8 mouse cellular contexts compared by ENCODE assay signal in the genomic region with DNA sequence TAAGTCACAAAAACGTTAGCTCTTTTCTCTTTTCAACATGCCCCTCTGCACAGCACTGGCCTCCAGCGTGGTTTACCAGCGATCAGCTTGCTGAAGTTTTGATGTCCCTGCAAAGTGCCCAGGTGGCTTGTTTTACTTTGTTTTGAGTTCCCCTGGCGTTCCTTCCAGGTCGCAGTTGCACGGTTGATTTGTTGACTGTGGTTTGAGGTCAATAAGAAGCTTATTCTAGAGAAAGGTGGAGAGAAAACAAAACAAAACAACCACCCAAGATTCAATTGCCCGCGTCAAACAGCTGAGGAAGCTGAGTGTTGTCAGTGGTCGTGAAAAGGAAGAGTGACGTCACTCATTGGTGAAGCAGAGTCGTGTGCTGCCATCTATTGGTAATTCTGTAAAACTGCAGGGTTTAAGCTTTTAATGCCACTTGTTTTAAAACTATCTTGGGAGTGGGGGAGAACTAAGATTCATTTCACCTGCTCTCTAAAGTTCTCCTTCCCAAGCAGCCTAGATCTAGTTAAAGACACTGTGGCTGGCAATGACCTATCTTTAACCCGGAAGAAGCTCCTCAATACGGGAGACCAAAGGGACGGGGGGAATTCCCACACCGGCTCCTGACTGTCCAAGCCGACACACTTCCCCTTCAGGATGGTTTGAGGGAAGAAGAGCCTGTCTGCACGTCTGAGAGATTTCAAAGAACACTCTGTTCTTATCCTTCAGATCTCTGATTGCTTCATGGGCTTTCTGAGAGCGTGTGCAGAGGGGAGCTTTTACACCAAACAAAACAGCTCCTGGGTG.
DNase-seq lines count a peak whose midpoint lies in the region; ATAC-seq lines count a peak whose summit lies in the region.

No protein-coding gene starts in this region.

- peak overlapping the region; percentile 43 for H3K9ac ChIP-seq in intestine, embryonic 16.5 days (ENCODE audit: low read depth, low read length)
- 0 out of 2 replicates have a peak overlapping the region, but pooled peaks have one; percentile 23 for H3K9ac ChIP-seq in limb, embryonic 11.5 days (ENCODE audit: low read length)
- H3K9ac ChIP-seq in midbrain, embryonic 11.5 days (ENCODE audit: low read length), result peak overlapping the region; percentile 56
- H3K9ac ChIP-seq in stomach, embryonic 14.5 days (replicated peaks; ENCODE audit: low read depth, low read length), result no peak overlapping the region

- no peak overlapping the region for H3K27ac ChIP-seq in intestine, embryonic 16.5 days (ENCODE audit: low read length)
- no peak overlapping the region for H3K27ac ChIP-seq in limb, embryonic 11.5 days (replicated peaks; ENCODE audit: low read depth, low read length)
- no peak overlapping the region for H3K27ac ChIP-seq in midbrain, embryonic 11.5 days (ENCODE audit: low read depth, low read length)
- no peak overlapping the region for H3K27ac ChIP-seq in stomach, embryonic 14.5 days (ENCODE audit: low read length)

- H3K4me2 ChIP-seq in intestine, embryonic 16.5 days (ENCODE audit: low read depth, low read length), result peak overlapping the region; percentile 50
- H3K4me2 ChIP-seq in limb, embryonic 11.5 days (ENCODE audit: low read depth, severe bottlenecking), result peak overlapping the region; percentile 39
- H3K4me2 ChIP-seq in midbrain, embryonic 11.5 days, result peak overlapping the region; percentile 49
- H3K4me2 ChIP-seq in stomach, embryonic 14.5 days (replicated peaks; ENCODE audit: low read depth, low read length), result peak overlapping the region; percentile 54

- H3K4me3 ChIP-seq in intestine, embryonic 16.5 days (ENCODE audit: low read length), result peak overlapping the region; percentile 36
- H3K4me3 ChIP-seq in limb, embryonic 11.5 days (ENCODE audit: low read depth, low read length), result peak overlapping the region; percentile 19; the same call in 1 of the 2 replicates
- peak overlapping the region; percentile 14; the same call in 1 of the 2 replicates for H3K4me3 ChIP-seq in midbrain, embryonic 11.5 days (ENCODE audit: low read depth, low read length)
- peak overlapping the region; percentile 30 for H3K4me3 ChIP-seq in stomach, embryonic 14.5 days (ENCODE audit: low read depth, low read length)

- peak; percentile 38 for ATAC-seq in intestine, embryonic 16.5 days
- ATAC-seq in limb, embryonic 11.5 days (ENCODE audit: insufficient number of reproducible peaks, low FRiP score, low TSS enrichment, low read depth), result peak; percentile 13; the same call in 1 of the 2 replicates
- ATAC-seq in midbrain, embryonic 11.5 days (ENCODE audit: low FRiP score), result peak; percentile 74; the same call in 1 of the 2 replicates
- ATAC-seq in stomach, embryonic 14.5 days (ENCODE audit: insufficient number of reproducible peaks, insufficient read depth, low FRiP score, low read depth), result 0 out of 2 replicates have a peak, but pooled peaks have one; percentile 23

- DNase-seq in urinary bladder, postnatal 36 days (ENCODE audit: low spot score in 2 of 2), result peak; percentile 20 to 36
- no peak for DNase-seq in urinary bladder, postnatal 10 days (ENCODE audit: low spot score)
- peak; percentile 3 for DNase-seq in cerebellum, adult 9-11 months
- DNase-seq in frontal cortex, postnatal 36 days (ENCODE audit: low spot score in 2 of 2), result peak; percentile 28 to 38
- DNase-seq in limb, embryonic 11.5 days (ENCODE audit: low spot score), result peak; percentile 63
- peak; percentile 91 for DNase-seq in midbrain, embryonic 11.5 days (ENCODE audit: low spot score, missing footprints)

- peaks cover 10% of the 10 kb centered on the region for H3K4me1 ChIP-seq in intestine, embryonic 16.5 days (ENCODE audit: control insufficient read depth, insufficient read depth, low read length)
- peaks cover 2% of the 10 kb centered on the region; the same call in 1 of the 2 replicates for H3K4me1 ChIP-seq in limb, embryonic 11.5 days (ENCODE audit: control insufficient read depth, insufficient read depth, low read length)
- peaks cover 6% of the 10 kb centered on the region; the same call in 1 of the 2 replicates for H3K4me1 ChIP-seq in midbrain, embryonic 11.5 days (ENCODE audit: control insufficient read depth, insufficient read depth, low read length)
- H3K4me1 ChIP-seq in stomach, embryonic 14.5 days (ENCODE audit: control insufficient read depth, insufficient read depth, low read length), result peaks cover 2% of the 10 kb centered on the region; the same call in 1 of the 2 replicates

- WGBS in intestine, embryonic 16.5 days, result 11% methylated on average over 18 of the region's 18 CpGs
- 17% methylated on average over 18 of the region's 18 CpGs for WGBS in limb, embryonic 11.5 days
- WGBS in midbrain, embryonic 11.5 days, result 20% methylated on average over 18 of the region's 18 CpGs
- WGBS in stomach, embryonic 14.5 days, result 10% methylated on average over 18 of the region's 18 CpGs

- no peaks in the 10 kb centered on the region; the same call in 1 of the 2 replicates for H3K27me3 ChIP-seq in intestine, embryonic 16.5 days (replicated peaks; ENCODE audit: control insufficient read depth, insufficient read depth, low read length)
- no peaks in the 10 kb centered on the region for H3K27me3 ChIP-seq in limb, embryonic 11.5 days (ENCODE audit: control insufficient read depth, insufficient read depth, low read length)
- H3K27me3 ChIP-seq in midbrain, embryonic 11.5 days (ENCODE audit: control insufficient read depth, insufficient read depth, low read length), result no peaks in the 10 kb centered on the region; the same call in 1 of the 2 replicates
- H3K27me3 ChIP-seq in stomach, embryonic 14.5 days (ENCODE audit: control insufficient read depth, insufficient read depth, low read length), result no peaks in the 10 kb centered on the region

- H3K36me3 ChIP-seq in intestine, embryonic 16.5 days (ENCODE audit: control insufficient read depth, insufficient read depth, low read length), result no peaks in the 10 kb centered on the region
- no peaks in the 10 kb centered on the region for H3K36me3 ChIP-seq in limb, embryonic 11.5 days (ENCODE audit: control insufficient read depth, insufficient read depth, low read length)
- no peaks in the 10 kb centered on the region for H3K36me3 ChIP-seq in midbrain, embryonic 11.5 days (ENCODE audit: control insufficient read depth, insufficient read depth, low read length)
- no peaks in the 10 kb centered on the region for H3K36me3 ChIP-seq in stomach, embryonic 14.5 days (ENCODE audit: control insufficient read depth, insufficient read depth, low read length)

- H3K9me3 ChIP-seq in intestine, embryonic 16.5 days (ENCODE audit: control insufficient read depth, low read length), result no peaks in the 10 kb centered on the region
- no peaks in the 10 kb centered on the region for H3K9me3 ChIP-seq in limb, embryonic 11.5 days (ENCODE audit: control insufficient read depth, low read length)
- no peaks in the 10 kb centered on the region for H3K9me3 ChIP-seq in midbrain, embryonic 11.5 days (ENCODE audit: control insufficient read depth, low read length)
- H3K9me3 ChIP-seq in stomach, embryonic 14.5 days (ENCODE audit: control insufficient read depth, low read depth, low read length), result no peaks in the 10 kb centered on the region

Comparison
In these comparisons a context has a peak if more than half of its experiments do, and no peak if none do; other contexts are left out.
1. ATAC-seq: peak in every context shown above with its lines; median percentile 74 in midbrain, embryonic 11.5 days; 38 in intestine, embryonic 16.5 days; 23 in stomach, embryonic 14.5 days; 13 in limb, embryonic 11.5 days.